Mouse (Mus musculus): ENCODE data around the gene Hepacam2. TPM values are rescaled to one million over a fixed set of nuclear protein-coding genes. Genes with fewer than 3 reads are reported as not detected.
A peak's percentile ranks its signal among the peaks of the same experiment; 100 is the strongest.
"Not testable (repeated sequence)": the region's sequence is repeated elsewhere in the genome, so short reads cannot be mapped to it uniquely, and the experiment has no call there.

Gene Hepacam2
- polyA plus RNA-seq, 1 experiment = 7.4 TPM

GRCm38 (mm10) chr6:3463594-3463993 lies 34.5 kb downstream of the Hepacam2 start:
- DNase-seq (ENCODE audit: low read depth) = no peak

- no peak for DNase-seq (ENCODE audit: low read depth)
Observed at GRCm38 (mm10) chr6:3463026-3463425, 35.1 kb downstream of the Hepacam2 start.

GRCm38 (mm10) chr6:3455944-3456536 lies 42.1 kb downstream of the Hepacam2 start:
- DNase-seq (ENCODE audit: low read depth) = no peak

GRCm38 (mm10) chr6:3454421-3454820 lies 43.7 kb downstream of the Hepacam2 start:
- DNase-seq (ENCODE audit: low read depth) = no peak

- DNase-seq (ENCODE audit: low read depth) = peak; percentile 2
Observed at GRCm38 (mm10) chr6:3447404-3447803, 50.7 kb downstream of the Hepacam2 start.

GRCm38 (mm10) chr6:3443905-3444304 lies 54.2 kb downstream of the Hepacam2 start:
- no peak for DNase-seq (ENCODE audit: low read depth)

- no peak for DNase-seq (ENCODE audit: low read depth)
Observed at GRCm38 (mm10) chr6:3436087-3436486, 62.0 kb downstream of the Hepacam2 start.

- not testable (repeated sequence) for DNase-seq (ENCODE audit: low read depth)
Observed at GRCm38 (mm10) chr6:3430976-3431375, 67.1 kb downstream of the Hepacam2 start.

- DNase-seq (ENCODE audit: low read depth) = no peak
Observed at GRCm38 (mm10) chr6:3427047-3427446, 71.1 kb downstream of the Hepacam2 start.

- not testable (repeated sequence) for DNase-seq (ENCODE audit: low read depth)
Observed at GRCm38 (mm10) chr6:3425333-3425732, 72.8 kb downstream of the Hepacam2 start.

- DNase-seq (ENCODE audit: low read depth) = not testable (repeated sequence)
Observed at GRCm38 (mm10) chr6:3424613-3425277, 73.4 kb downstream of the Hepacam2 start.

Other genes with a start within 250 kb of the Hepacam2 start
- gene Samd9l, start 98.7 kb downstream of the Hepacam2 start, polyA plus RNA-seq (2012; rRNA removed) = 3.4 and 4.2 TPM in 2 replicates
- 5.4 and 6.3 TPM in 2 replicates for gene Vps50, start 84 bp upstream of the Hepacam2 start, polyA plus RNA-seq (2012; rRNA removed)